In the genomic region with DNA sequence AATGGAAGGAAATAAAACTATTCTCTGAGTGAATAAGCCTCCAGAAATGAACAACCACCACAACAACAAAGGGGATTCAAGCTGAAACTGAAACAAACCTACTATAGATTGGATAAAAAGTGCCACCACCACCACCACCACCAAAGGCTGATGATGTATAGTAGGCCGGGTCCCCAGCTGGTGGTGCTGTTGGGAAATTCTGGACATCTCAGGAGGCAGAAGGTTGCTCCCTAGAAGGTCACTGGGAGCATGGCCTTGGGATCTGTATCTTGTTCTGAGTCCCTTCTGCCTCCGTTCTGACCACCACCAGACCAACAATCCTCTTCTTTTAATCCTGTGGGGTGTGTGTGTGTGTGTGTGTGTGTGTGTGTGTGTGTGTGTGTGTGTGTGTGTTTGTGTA, we compare ENCODE assay signal across 9 mouse cellular contexts. TPM values are rescaled to one million over a fixed set of nuclear protein-coding genes. Genes with fewer than 3 reads are reported as not detected.
DNase-seq lines count a peak whose midpoint lies in the region; ATAC-seq and TF ChIP-seq lines count a peak whose summit lies in the region.
"Had no signal": no experiment of that assay in that cellular context is flagged by ENCODE, and none has a peak within 500 bp of the region (broad histone marks: within the 10 kb centered on the region; RNA-seq: fewer than 3 reads in every experiment).

No protein-coding gene starts in this region.

- no peak for TF ChIP-seq POLR2A in CH12.LX (IDR thresholded peaks at IDR 0.05; ENCODE audit: low read depth, low read length)

- H3K79me2 ChIP-seq in CH12.LX (replicated peaks; ENCODE audit: control insufficient read depth, extremely low read depth, insufficient read depth, poor library complexity, severe bottlenecking) = no peaks in the 10 kb centered on the region

- no peak overlapping the region for H3K9ac ChIP-seq in CH12.LX (ENCODE audit: insufficient read depth, low read depth)
- H3K9ac ChIP-seq in liver, embryonic 11.5 days (ENCODE audit: low read depth, low read length) = no peak overlapping the region
- H3K9ac ChIP-seq: hindbrain, embryonic 13.5 days; neural tube, embryonic 12.5 days had no signal

- peak; percentile 49; the same call in 1 of the 2 replicates for ATAC-seq in liver, embryonic 11.5 days (replicated peaks; ENCODE audit: low FRiP score)

- no peak overlapping the region for H3K4me3 ChIP-seq in layer of hippocampus, adult 2 months
- no peak overlapping the region for H3K4me3 ChIP-seq in CH12.LX (replicated peaks in 1 of 3; ENCODE audit: low read depth in 2 of 3, low read length in 2 of 3, poor library complexity in 1 of 3)
- no peak overlapping the region for H3K4me3 ChIP-seq in liver, embryonic 11.5 days (ENCODE audit: low read depth, low read length)
- no peak overlapping the region for H3K4me3 ChIP-seq in limb, embryonic 10.5 days
- H3K4me3 ChIP-seq: hindbrain, embryonic 13.5 days; neural tube, embryonic 12.5 days had no signal

- no peaks in the 10 kb centered on the region for H3K9me3 ChIP-seq in CH12.LX (replicated peaks; ENCODE audit: low read length)
- no peaks in the 10 kb centered on the region for H3K9me3 ChIP-seq in liver, embryonic 11.5 days (ENCODE audit: control insufficient read depth, low read length)
- H3K9me3 ChIP-seq in limb, embryonic 10.5 days (replicated peaks) = no peaks in the 10 kb centered on the region
- H3K9me3 ChIP-seq: hindbrain, embryonic 13.5 days; neural tube, embryonic 12.5 days had no signal

- no peak for DNase-seq in layer of hippocampus, adult 2 months (ENCODE audit: low spot score in 2 of 2)
- no peak for DNase-seq in layer of hippocampus, postnatal 25 days (ENCODE audit: extremely low spot score in 1 of 2, low spot score in 1 of 2)
- peak; percentile 4 for DNase-seq in CH12.LX (ENCODE audit: extremely low read depth)
- DNase-seq in adrenal gland, adult 2 months = peak; percentile 63
- DNase-seq in liver, embryonic 11.5 days (ENCODE audit: low spot score) = no peak
- DNase-seq in cerebellum, adult 9-11 months = no peak
- DNase-seq in limb, embryonic 10.5 days (ENCODE audit: low spot score) = no peak

- no peaks in the 10 kb centered on the region for H3K27me3 ChIP-seq in CH12.LX (replicated peaks)
- H3K27me3 ChIP-seq in liver, embryonic 11.5 days (replicated peaks; ENCODE audit: control insufficient read depth, insufficient read depth, low read length) = no peaks in the 10 kb centered on the region
- H3K27me3 ChIP-seq in limb, embryonic 10.5 days (ENCODE audit: low read depth, poor library complexity, severe bottlenecking) = no peaks in the 10 kb centered on the region
- H3K27me3 ChIP-seq: neural tube, embryonic 12.5 days had no signal

- in situ Hi-C loops in CH12.LX (cut with MboI; ENCODE audit: low pct_ligation_motif_present, low pct_unique_long_range_greater_than_20kb, low sequenced_read_pairs) = no loop called here

- WGBS in liver, embryonic 11.5 days = 59% methylated on average over 2 of the region's 2 CpGs
- WGBS in limb, embryonic 10.5 days = 37% methylated on average over 2 of the region's 2 CpGs

- H3K36me3 ChIP-seq in CH12.LX (replicated peaks in 1 of 2; ENCODE audit: control insufficient read depth in 1 of 2, insufficient read depth in 1 of 2, low read length in 1 of 2) = no peaks in the 10 kb centered on the region
- no peaks in the 10 kb centered on the region for H3K36me3 ChIP-seq in liver, embryonic 11.5 days (ENCODE audit: control insufficient read depth, insufficient read depth, low read length)
- no peaks in the 10 kb centered on the region for H3K36me3 ChIP-seq in limb, embryonic 10.5 days
- H3K36me3 ChIP-seq: hindbrain, embryonic 13.5 days; neural tube, embryonic 12.5 days had no signal

- H3K4me2 ChIP-seq in CH12.LX (ENCODE audit: insufficient read depth, low read depth, poor library complexity, severe bottlenecking) = no peak overlapping the region
- H3K4me2 ChIP-seq in liver, embryonic 11.5 days = no peak overlapping the region
- H3K4me2 ChIP-seq: hindbrain, embryonic 13.5 days; neural tube, embryonic 12.5 days had no signal

- TF ChIP-seq RAD21 in CH12.LX (IDR thresholded peaks at IDR 0.05; ENCODE audit: low read depth, low read length) = peak; percentile 42

- H3K4me1 ChIP-seq in CH12.LX (ENCODE audit: control insufficient read depth in 1 of 2, insufficient read depth in 2 of 2) = peaks cover 0 to 27% of the 10 kb centered on the region in 2 experiments; a peak in 2 of 4 replicates
- no peaks in the 10 kb centered on the region for H3K4me1 ChIP-seq in liver, embryonic 11.5 days (replicated peaks; ENCODE audit: control insufficient read depth, insufficient read depth, low read length)
- peaks cover 13% of the 10 kb centered on the region for H3K4me1 ChIP-seq in limb, embryonic 10.5 days

- dilution Hi-C loops in CH12.LX (cut with MboI; ENCODE audit: extremely low pct_ligation_motif_present, extremely low pct_unique_long_range_greater_than_20kb, low sequenced_read_pairs) = no loop called here

- no peak for TF ChIP-seq EP300 in CH12.LX (IDR thresholded peaks at IDR 0.05; ENCODE audit: low read length)

- no peak overlapping the region for H3K27ac ChIP-seq in layer of hippocampus, adult 2 months
- no peak overlapping the region for H3K27ac ChIP-seq in CH12.LX (ENCODE audit: insufficient read depth, low read depth)
- no peak overlapping the region for H3K27ac ChIP-seq in liver, embryonic 11.5 days (ENCODE audit: low read depth, low read length)
- H3K27ac ChIP-seq in limb, embryonic 10.5 days = no peak overlapping the region
- H3K27ac ChIP-seq: hindbrain, embryonic 13.5 days; neural tube, embryonic 12.5 days had no signal

- peak; percentile 29 for TF ChIP-seq CTCF in layer of hippocampus, adult 2 months (conservative IDR thresholded peaks at IDR 0.05)
- TF ChIP-seq CTCF in CH12.LX (conservative IDR thresholded peaks at IDR 0.05 in 1 of 2, IDR thresholded peaks at IDR 0.05 in 1 of 2; ENCODE audit: low read depth in 2 of 2, low read length in 2 of 2) = peak in 1 of 2 experiments; percentile 49; a peak in 2 of 4 replicates

TF ChIP-seq in CH12.LX, 34 proteins besides CTCF, POLR2A, EP300 and RAD21:
- no peak for TF ChIP-seq HCFC1 (IDR thresholded peaks at IDR 0.05; ENCODE audit: low read depth, low read length)
- TF ChIP-seq SMC3 (IDR thresholded peaks at IDR 0.05; ENCODE audit: low read depth, low read length) = peak; percentile 47; the same call in 1 of the 2 replicates
- TF ChIP-seq NELFE (IDR thresholded peaks at IDR 0.05; ENCODE audit: low read depth, low read length) = no peak
- TF ChIP-seq ZMIZ1 (IDR thresholded peaks at IDR 0.05; ENCODE audit: low read depth, low read length) = no peak

RNA-seq across cellular contexts. Expression of a gene that starts 49.3 kb away (rescaled TPM):
- total RNA-seq in layer of hippocampus, adult 2 months (2021) = 1 to 10 TPM; 9.2 to 9.8 TPM
- total RNA-seq in layer of hippocampus, postnatal 25 days (2021) = 10 to 100 TPM in 1 of 2 experiments, 1 to 10 TPM in 1; 9.2 to 10.3 TPM
- 7.1 and 7.6 TPM in 2 replicates for total RNA-seq in CH12.LX (2012; rRNA removed)
- 8.1 and 10.1 TPM in 2 replicates for total RNA-seq in CH12.LX (2014; rRNA removed)
- polyA plus RNA-seq in CH12.LX (2012; ENCODE audit: insufficient read length, low read depth) = 25.3 and 29.5 TPM in 2 replicates
- 10 to 100 TPM; 33.0 to 60.5 TPM for total RNA-seq in adrenal gland, adult 2 months (2021)
- 34.1 and 36.5 TPM in 2 replicates for polyA plus RNA-seq in adrenal gland, adult 2 months (2012; rRNA removed)
- 12.6 and 13.0 TPM in 2 replicates for polyA plus RNA-seq in liver, embryonic 11.5 days (2014; fragmentation: Nextera tagmentation; extraction: Ambion mirVana)
- polyA plus RNA-seq in limb, embryonic 10.5 days (2016; fragmentation: Nextera tagmentation; extraction: Ambion mirVana) = 16.4 and 17.8 TPM in 2 replicates

Comparison
In these comparisons a context has a peak if more than half of its experiments do, and no peak if none do; other contexts are left out.
1. DNase-seq: peak in CH12.LX (single experiment) and adrenal gland, adult 2 months (single experiment); none in layer of hippocampus, adult 2 months (0 of 2), layer of hippocampus, postnatal 25 days (0 of 2), liver, embryonic 11.5 days (single experiment), cerebellum, adult 9-11 months (single experiment) and limb, embryonic 10.5 days (single experiment).